Mouse (Mus musculus): ENCODE measurements at regions not wholly inside any gene's neighbourhood (a gene's known extent, or its start where the extent isn't known, plus 50 kb on each side); places are given as distances from the start of the nearest gene placed in this dataset.

DNA sequence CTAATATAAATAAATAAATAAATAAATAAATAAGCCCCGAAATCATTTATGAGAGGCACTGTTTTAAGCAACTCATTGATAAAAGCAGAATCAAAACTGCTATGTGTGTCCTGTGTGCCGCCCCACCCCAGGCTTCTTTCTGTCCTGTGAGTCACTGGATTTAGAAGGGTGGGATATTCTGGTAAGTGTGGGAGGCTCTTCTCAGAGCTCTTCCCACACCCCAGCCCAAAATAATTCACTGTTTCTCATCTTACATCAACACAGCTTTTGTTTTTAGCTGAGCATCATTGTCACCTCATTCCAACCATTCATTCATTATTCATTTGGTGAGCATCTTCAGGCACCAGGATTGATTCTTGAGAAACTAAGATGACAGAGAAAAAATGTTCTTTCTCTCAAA is 118.4 kb downstream of the Barx2 start:
- no peaks in the 10 kb centered on the region for H3K27me3 ChIP-seq
- no peak overlapping the region for H3K9ac ChIP-seq
- no peak overlapping the region for H3K4me2 ChIP-seq

DNA sequence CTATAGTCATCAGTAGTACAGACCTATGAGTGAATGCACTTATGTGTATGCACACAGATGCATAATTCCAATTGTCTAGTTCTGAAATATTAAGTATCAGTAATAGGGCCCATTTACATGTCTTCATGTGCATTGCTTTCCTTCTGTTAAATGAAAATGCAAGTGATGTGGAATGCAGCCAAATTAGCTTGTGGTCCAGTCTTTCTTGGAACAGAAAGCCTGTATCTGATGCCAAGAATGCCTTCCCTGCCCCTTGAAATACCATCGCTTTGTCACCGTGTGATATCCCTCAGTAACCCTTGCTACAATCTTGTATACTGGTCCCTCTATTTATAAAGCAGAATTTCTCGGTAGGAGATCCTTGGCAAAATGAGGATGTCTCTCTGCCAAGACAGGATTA is 137.3 kb downstream of the Barx2 start:
- H3K9me3 ChIP-seq = no peaks in the 10 kb centered on the region

More for the DNA sequence above, 118.4 kb downstream of the Barx2 start:
- H3K4me3 ChIP-seq = no peak overlapping the region
- 98% methylated on average over 2 of the region's 2 CpGs for WGBS
- no peak for ATAC-seq (ENCODE audit: low FRiP score, low read depth)
- no peak overlapping the region for H3K27ac ChIP-seq (replicated peaks)
- H3K36me3 ChIP-seq = no peaks in the 10 kb centered on the region
- H3K9me3 ChIP-seq = no peaks in the 10 kb centered on the region
- H3K4me1 ChIP-seq (replicated peaks) = no peaks in the 10 kb centered on the region

DNA sequence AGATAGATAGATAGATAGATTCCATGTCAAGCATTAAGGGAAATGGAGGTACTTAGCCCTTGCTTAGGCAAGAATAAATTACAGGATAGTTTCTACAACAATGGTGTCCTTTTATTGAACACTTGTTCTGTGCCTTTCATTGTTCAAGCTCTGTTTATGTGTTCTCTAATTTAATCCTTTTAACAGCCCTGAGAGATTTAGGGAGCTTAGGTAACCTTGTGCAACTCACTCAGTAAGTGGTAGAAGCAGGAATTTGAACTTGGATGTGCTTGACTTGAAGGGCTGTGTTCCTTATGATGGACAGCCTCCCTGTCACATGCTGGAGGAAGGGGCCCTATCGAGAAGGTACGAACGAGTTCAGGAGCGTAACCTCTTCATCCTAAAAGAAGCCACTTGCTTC is 147.9 kb downstream of the Barx2 start:
- no peak for ATAC-seq (ENCODE audit: low FRiP score, low read depth)
- 89% methylated on average over 4 of the region's 4 CpGs for WGBS
- no peak overlapping the region for H3K9ac ChIP-seq
- H3K4me1 ChIP-seq (replicated peaks) = no peaks in the 10 kb centered on the region
- no peaks in the 10 kb centered on the region for H3K36me3 ChIP-seq
- no peak overlapping the region for H3K4me2 ChIP-seq
- no peak overlapping the region for H3K4me3 ChIP-seq
- H3K9me3 ChIP-seq = no peaks in the 10 kb centered on the region
- no peaks in the 10 kb centered on the region for H3K27me3 ChIP-seq
- no peak overlapping the region for H3K27ac ChIP-seq (replicated peaks)

More for the DNA sequence above, 137.3 kb downstream of the Barx2 start:
- Histone ChIP-seq H3K9ac (no peak overlapping the region), H3K27me3 (no peaks in the 10 kb centered on the region), H3K36me3 (no peaks in the 10 kb centered on the region), H3K27ac (replicated peaks) (no peak overlapping the region), H3K4me3 (no peak overlapping the region), H3K4me1 (replicated peaks) (no peaks in the 10 kb centered on the region), H3K4me2 (no peak overlapping the region)
- no peak for ATAC-seq (ENCODE audit: low FRiP score, low read depth)
- 54% methylated on average over 3 of the region's 3 CpGs for WGBS

DNA sequence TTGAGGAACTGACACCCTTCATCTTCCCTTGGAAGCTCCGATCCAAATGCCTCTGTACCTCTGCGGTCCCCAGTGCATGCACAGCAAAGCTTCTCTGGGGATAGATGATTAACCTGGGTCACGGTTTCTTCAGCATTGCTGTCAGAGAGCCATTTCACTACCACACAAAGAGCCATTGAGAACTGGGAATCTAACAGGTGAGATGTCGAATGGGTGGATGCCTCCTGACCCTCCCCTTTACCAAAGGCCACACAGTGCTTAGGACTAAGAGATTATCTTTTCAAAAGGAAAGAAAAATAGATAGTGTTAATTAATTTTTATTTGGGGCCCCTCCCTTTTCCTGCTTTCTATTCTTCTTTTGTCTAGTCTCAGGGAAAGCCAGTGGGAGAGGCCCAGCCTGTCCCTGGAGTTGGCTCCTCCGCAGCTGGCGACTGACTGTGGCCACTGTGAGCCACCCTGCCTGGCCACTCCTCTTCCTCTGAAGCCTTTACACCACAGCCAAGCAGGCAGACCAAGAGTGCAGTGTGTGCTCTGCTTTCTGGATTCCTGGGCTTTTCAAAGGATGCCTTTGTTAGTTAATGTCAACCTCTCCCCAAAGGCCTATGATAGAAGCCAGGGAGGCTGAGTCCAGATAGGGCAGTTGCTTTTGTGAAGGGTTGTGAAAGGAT is 155.2 kb downstream of the Barx2 start:
- H3K36me3 ChIP-seq = no peaks in the 10 kb centered on the region
- no peak overlapping the region for H3K27ac ChIP-seq (replicated peaks)
- H3K4me1 ChIP-seq (replicated peaks) = no peaks in the 10 kb centered on the region
- no peak overlapping the region for H3K9ac ChIP-seq
- WGBS = 45% methylated on average over 6 of the region's 6 CpGs
- H3K9me3 ChIP-seq = no peaks in the 10 kb centered on the region
- no peaks in the 10 kb centered on the region for H3K27me3 ChIP-seq
- H3K4me2 ChIP-seq = no peak overlapping the region
- no peak for ATAC-seq (ENCODE audit: low FRiP score, low read depth)
- no peak overlapping the region for H3K4me3 ChIP-seq

DNA sequence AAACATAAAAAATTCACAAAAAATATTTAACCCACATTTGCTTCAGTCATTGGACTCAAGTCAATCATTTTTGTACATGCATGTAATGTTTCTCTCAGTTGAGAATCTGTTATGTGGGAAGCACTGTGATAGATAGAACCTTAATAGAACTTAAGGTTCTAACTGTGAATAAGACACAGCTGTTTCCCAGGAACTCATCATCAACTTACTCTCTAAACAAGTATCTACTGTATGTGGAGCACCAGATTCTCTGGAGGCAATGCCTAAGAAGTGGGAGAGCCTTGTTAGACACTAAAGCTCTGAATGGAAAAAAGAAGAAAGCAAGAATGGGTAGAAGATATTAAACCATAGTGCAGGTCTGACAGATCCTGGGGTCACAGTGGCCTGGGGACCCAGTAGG is 182.8 kb downstream of the Barx2 start:
- no peak for ATAC-seq (ENCODE audit: low FRiP score, low read depth)
- H3K4me3 ChIP-seq = no peak overlapping the region
- no peaks in the 10 kb centered on the region for H3K9me3 ChIP-seq
- H3K27ac ChIP-seq (replicated peaks) = no peak overlapping the region
- H3K27me3 ChIP-seq = no peaks in the 10 kb centered on the region
- no peak overlapping the region for H3K4me2 ChIP-seq
- no peaks in the 10 kb centered on the region for H3K4me1 ChIP-seq (replicated peaks)
- H3K9ac ChIP-seq = no peak overlapping the region
- H3K36me3 ChIP-seq = no peaks in the 10 kb centered on the region

DNA sequence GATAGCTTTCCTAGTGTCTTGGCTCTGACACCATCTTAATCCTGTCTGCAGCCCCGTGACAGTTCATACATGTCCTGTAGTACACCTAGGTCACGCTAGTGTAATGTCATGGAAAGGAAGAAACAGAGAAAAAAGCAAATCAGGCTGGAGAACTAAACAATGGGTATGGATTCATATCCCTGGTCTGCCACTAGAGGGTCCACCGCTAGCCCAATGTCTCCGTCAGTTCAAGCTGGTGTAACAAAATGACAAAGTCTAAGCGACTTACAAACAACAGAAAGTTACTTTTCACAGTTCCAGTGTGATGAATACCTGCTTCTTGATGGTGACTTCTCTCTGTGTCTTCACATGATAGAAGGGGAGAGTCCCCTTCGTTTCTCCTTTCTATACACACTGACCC is 194.0 kb downstream of the Barx2 start:
- Histone ChIP-seq H3K9ac (no peak overlapping the region), H3K27me3 (no peaks in the 10 kb centered on the region), H3K4me3 (no peak overlapping the region), H3K27ac (replicated peaks) (no peak overlapping the region), H3K36me3 (no peaks in the 10 kb centered on the region), H3K4me2 (no peak overlapping the region), H3K9me3 (no peaks in the 10 kb centered on the region), H3K4me1 (replicated peaks) (no peaks in the 10 kb centered on the region)
- 68% methylated on average over 6 of the region's 6 CpGs for WGBS
- ATAC-seq (ENCODE audit: low FRiP score, low read depth) = no peak

DNA sequence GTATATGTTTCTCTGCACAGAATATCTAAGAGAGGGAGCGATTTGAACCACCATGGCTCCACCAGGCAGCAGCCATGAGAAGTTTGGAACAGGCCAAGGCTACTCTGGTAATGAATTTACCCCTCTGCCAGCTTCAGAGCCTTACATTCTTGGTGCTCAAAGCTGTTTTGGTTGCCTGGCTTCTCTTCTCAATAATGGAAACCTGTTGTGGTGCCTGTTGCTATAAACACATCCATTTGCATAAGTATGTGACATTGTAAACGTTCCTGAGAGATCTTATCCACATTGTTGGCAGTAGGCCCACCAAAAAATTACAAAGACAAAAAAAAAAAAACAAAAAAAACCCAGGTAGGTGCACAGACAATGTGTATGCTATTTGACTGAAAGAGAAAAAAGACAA is 203.2 kb downstream of the Barx2 start:
- H3K27ac ChIP-seq (replicated peaks) = no peak overlapping the region
- 62% methylated on average over 2 of the region's 2 CpGs for WGBS
- H3K4me3 ChIP-seq = no peak overlapping the region
- no peaks in the 10 kb centered on the region for H3K36me3 ChIP-seq
- H3K9ac ChIP-seq = no peak overlapping the region
- no peak for ATAC-seq (ENCODE audit: low FRiP score, low read depth)
- no peaks in the 10 kb centered on the region for H3K4me1 ChIP-seq (replicated peaks)
- H3K9me3 ChIP-seq = no peaks in the 10 kb centered on the region
- no peak overlapping the region for H3K4me2 ChIP-seq
- H3K27me3 ChIP-seq = no peaks in the 10 kb centered on the region

DNA sequence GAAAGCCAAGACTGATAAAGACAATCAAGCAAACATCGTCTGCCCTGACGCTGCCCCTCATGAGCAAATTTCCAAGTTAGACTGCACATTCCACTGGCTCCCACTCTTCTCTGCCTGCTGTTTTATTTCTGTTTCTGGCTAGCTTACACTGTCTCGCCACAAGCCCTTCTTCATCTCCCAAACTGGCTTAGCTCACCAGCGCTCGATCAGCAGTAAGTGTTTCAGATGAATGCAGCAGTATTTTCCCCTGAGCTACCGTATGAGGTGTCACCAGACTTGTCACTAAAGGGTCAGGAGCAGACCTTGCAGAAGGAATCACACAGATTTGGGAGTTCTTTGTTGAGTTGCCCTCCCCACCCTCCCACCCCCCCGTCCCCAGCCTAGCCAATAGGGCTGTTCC is 206.6 kb downstream of the Barx2 start:
- Histone ChIP-seq H3K4me3 (no peak overlapping the region), H3K4me2 (no peak overlapping the region), H3K36me3 (no peaks in the 10 kb centered on the region), H3K27ac (replicated peaks) (no peak overlapping the region), H3K9me3 (no peaks in the 10 kb centered on the region), H3K27me3 (no peaks in the 10 kb centered on the region), H3K9ac (no peak overlapping the region), H3K4me1 (replicated peaks) (no peaks in the 10 kb centered on the region)
- no peak for ATAC-seq (ENCODE audit: low FRiP score, low read depth)
- 88% methylated on average over 7 of the region's 7 CpGs for WGBS

DNA sequence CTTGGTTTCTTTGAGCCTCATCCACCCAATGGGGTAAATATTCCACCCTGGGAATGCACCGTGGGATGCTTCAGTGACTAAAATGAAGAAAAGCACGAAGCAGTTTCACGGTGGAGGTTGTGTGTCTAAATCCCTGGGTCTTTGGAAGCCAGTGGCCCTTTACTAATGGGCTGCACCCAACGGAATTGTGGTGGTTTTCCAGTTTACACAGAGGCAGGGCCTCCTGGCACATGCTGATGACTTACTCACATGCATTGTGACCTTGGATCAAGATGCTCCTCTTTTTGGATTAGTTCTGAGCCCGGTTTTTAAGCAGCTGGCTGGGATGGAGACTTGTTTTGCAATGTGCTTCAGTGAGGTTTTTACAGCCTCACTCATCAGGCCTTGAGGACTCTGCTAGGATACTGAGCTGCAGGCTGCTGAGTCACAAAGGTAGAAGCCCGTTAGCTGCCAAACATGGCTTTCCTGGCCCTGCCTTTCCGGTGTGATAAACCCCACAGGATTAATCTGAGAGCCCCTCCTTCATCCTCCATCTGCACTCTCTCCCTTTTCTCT is 222.3 kb downstream of the Barx2 start:
- Histone ChIP-seq H3K9ac (no peak overlapping the region), H3K27ac (replicated peaks) (no peak overlapping the region), H3K9me3 (no peaks in the 10 kb centered on the region), H3K4me1 (replicated peaks) (peaks cover 8% of the 10 kb centered on the region), H3K4me2 (no peak overlapping the region), H3K27me3 (no peaks in the 10 kb centered on the region), H3K4me3 (no peak overlapping the region), H3K36me3 (no peaks in the 10 kb centered on the region)
- no peak for ATAC-seq (ENCODE audit: low FRiP score, low read depth)
- 61% methylated on average over 7 of the region's 7 CpGs for WGBS

DNA sequence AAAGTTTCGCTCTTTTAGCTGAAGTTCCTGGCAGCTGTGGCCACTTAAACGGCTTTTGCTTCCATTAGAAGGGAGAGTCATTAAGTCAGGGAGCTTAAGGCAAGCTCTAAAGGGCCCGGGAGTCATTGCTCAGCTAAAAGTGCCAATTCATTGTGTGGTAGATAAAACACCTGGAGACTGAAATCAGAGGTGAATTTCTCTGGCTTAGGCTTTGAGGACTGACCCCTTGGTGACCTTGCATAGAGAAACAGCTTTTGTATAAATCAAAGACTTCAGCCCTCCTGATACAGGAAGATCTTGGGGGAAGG is 224.1 kb upstream of the Tmem45b start:
- peak overlapping the region; percentile 14; the same call in 1 of the 2 replicates for H3K4me3 ChIP-seq
- peak overlapping the region; percentile 49 for H3K4me2 ChIP-seq
- no peak overlapping the region for H3K27ac ChIP-seq (replicated peaks)
- H3K9ac ChIP-seq = no peak overlapping the region
- peaks cover 3% of the 10 kb centered on the region; the same call in 1 of the 2 replicates for H3K27me3 ChIP-seq
- H3K4me1 ChIP-seq (replicated peaks) = peaks cover 22% of the 10 kb centered on the region
- WGBS = 7% methylated on average over 3 of the region's 3 CpGs
- no peak for ATAC-seq (ENCODE audit: low FRiP score, low read depth)
- no peaks in the 10 kb centered on the region for H3K9me3 ChIP-seq
- no peaks in the 10 kb centered on the region for H3K36me3 ChIP-seq

DNA sequence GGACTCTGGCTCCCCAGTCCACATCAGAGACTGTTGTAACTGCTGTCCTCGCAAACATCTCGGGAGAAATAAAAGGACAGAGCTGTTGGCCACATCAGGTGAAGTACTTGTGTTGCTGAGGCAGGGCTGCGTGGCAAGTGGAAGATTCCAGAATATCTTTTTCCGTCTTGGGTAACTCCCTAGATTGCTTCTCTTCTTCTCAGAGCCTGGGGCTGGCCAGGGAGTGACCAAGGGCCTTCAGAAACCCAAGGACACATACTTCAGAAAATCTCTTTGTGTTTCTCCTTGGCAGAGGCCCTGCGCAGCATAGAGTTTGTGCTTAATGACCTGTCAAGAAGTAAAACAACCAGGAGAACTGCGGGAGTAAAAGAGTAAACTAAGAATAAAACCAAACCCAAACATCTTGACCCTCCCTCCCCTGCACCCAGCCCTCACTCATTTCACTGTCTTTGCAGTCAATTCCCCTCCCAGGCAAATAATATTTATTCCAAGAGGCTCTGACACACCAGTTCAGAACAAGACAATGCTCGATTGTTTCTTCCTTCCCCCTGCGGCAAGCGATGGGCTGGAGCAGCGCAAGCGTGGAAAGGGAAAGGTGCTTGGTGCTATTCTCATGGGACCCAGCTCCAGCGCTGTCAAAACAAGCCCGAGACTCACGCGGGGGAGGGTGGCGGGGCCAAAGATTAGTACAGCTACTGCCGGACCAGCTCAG is 223.6 kb upstream of the Tmem45b start:
- WGBS = 23% methylated on average over 17 of the region's 17 CpGs
- Histone ChIP-seq H3K9me3 (no peaks in the 10 kb centered on the region), H3K27ac (replicated peaks) (no peak overlapping the region), H3K9ac (no peak overlapping the region), H3K4me2 (peak overlapping the region; percentile 49), H3K27me3 (peaks cover 3% of the 10 kb centered on the region; the same call in 1 of the 2 replicates), H3K4me1 (replicated peaks) (peaks cover 25% of the 10 kb centered on the region), H3K4me3 (peak overlapping the region; percentile 14; the same call in 1 of the 2 replicates), H3K36me3 (no peaks in the 10 kb centered on the region)
- no peak for ATAC-seq (ENCODE audit: low FRiP score, low read depth)

DNA sequence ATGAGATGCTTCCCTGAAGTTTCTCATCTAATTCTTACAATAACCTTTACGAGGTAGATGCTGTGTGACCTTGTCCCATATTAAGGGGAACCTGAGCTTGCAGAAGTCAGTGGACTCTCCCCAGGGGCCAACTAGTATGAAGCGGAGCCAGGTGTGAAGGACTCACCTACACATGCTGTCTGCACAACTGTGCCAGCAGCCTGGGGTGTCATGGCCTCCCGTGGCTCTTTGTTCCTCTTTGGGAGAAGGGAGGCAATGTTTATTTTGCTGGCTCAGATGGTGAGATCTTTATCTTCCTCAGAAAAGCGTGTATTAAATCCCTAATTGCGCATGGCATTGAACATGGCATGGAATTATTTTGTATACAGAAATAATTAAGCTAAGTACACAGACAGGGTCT is 222.2 kb upstream of the Tmem45b start:
- H3K4me1 ChIP-seq (replicated peaks) = peaks cover 25% of the 10 kb centered on the region
- H3K27me3 ChIP-seq = peaks cover 3% of the 10 kb centered on the region; the same call in 1 of the 2 replicates
- H3K4me3 ChIP-seq = no peak overlapping the region
- WGBS = 89% methylated on average over 5 of the region's 5 CpGs
- H3K4me2 ChIP-seq = no peak overlapping the region
- H3K9ac ChIP-seq = no peak overlapping the region
- no peak for ATAC-seq (ENCODE audit: low FRiP score, low read depth)
- H3K27ac ChIP-seq (replicated peaks) = no peak overlapping the region
- H3K9me3 ChIP-seq = no peaks in the 10 kb centered on the region
- H3K36me3 ChIP-seq = no peaks in the 10 kb centered on the region
